Mouse (Mus musculus) layer of hippocampus, postnatal 36 days (tissue): ENCODE measurements at regions not wholly inside any gene's neighbourhood (a gene's known extent, or its start where the extent isn't known, plus 50 kb on each side); places are given as distances from the start of the nearest gene placed in this dataset.

Source experiments
- DNase-seq, 2 experiments: peaks; one replicate each; pipeline ENCODE4 v3.0.0; 2022

GRCm38 (mm10) chr10:17076186-17076585 lies 646.8 kb upstream of the Cited2 start:
- no peak for DNase-seq

- no peak for DNase-seq
These were observed 645.4 kb upstream of the Cited2 start for GRCm38 (mm10) chr10:17077580-17077979.

GRCm38 (mm10) chr10:17080818-17081217 lies 642.2 kb upstream of the Cited2 start:
- DNase-seq, result no peak

GRCm38 (mm10) chr10:17082926-17083325 lies 640.1 kb upstream of the Cited2 start:
- DNase-seq, result no peak

- DNase-seq, result no peak
These were observed 621.0 kb upstream of the Cited2 start for GRCm38 (mm10) chr10:17102065-17102464.

GRCm38 (mm10) chr10:17103416-17103815 lies 619.6 kb upstream of the Cited2 start:
- no peak for DNase-seq

GRCm38 (mm10) chr10:17106831-17107230 lies 616.2 kb upstream of the Cited2 start:
- DNase-seq, result no peak

GRCm38 (mm10) chr10:17111071-17111470 lies 611.9 kb upstream of the Cited2 start:
- no peak for DNase-seq

- no peak for DNase-seq
These were observed 608.2 kb upstream of the Cited2 start for GRCm38 (mm10) chr10:17114805-17115204.

- no peak for DNase-seq
These were observed 593.4 kb upstream of the Cited2 start for GRCm38 (mm10) chr10:17129391-17130163.

- no peak for DNase-seq
These were observed 592.4 kb upstream of the Cited2 start for GRCm38 (mm10) chr10:17130661-17131060.

- DNase-seq, result peak in 1 of 2 experiments; percentile 2
These were observed 591.3 kb upstream of the Cited2 start for GRCm38 (mm10) chr10:17131763-17132162.

- DNase-seq, result no peak
These were observed 547.6 kb upstream of the Cited2 start for GRCm38 (mm10) chr10:17175385-17175784.

GRCm38 (mm10) chr10:17177054-17177453 lies 546.0 kb upstream of the Cited2 start:
- no peak for DNase-seq

- DNase-seq, result no peak
These were observed 545.3 kb upstream of the Cited2 start for GRCm38 (mm10) chr10:17177503-17178278.

- no peak for DNase-seq
These were observed 544.4 kb upstream of the Cited2 start for GRCm38 (mm10) chr10:17178627-17179026.

- no peak for DNase-seq
These were observed 538.6 kb upstream of the Cited2 start for GRCm38 (mm10) chr10:17184418-17184817.

- no peak for DNase-seq
These were observed 526.8 kb upstream of the Cited2 start for GRCm38 (mm10) chr10:17196205-17196604.

- no peak for DNase-seq
These were observed 526.4 kb upstream of the Cited2 start for GRCm38 (mm10) chr10:17196636-17197035.

GRCm38 (mm10) chr10:17200524-17201426 lies 522.2 kb upstream of the Cited2 start:
- DNase-seq, result no peak

- no peak for DNase-seq
These were observed 521.6 kb upstream of the Cited2 start for GRCm38 (mm10) chr10:17201427-17201745.

GRCm38 (mm10) chr10:17202556-17203415 lies 520.2 kb upstream of the Cited2 start:
- DNase-seq, result peak; percentile 16 to 26
